Mouse (Mus musculus) ZHBTc4 (cell line): ENCODE data around the gene Bcl6.
A peak's percentile ranks its signal among the peaks of the same experiment; 100 is the strongest.

Experiments used
- DNase-seq: peaks from one replicate; pipeline ENCODE4 v3.0.0-alpha.2; 2011; ENCODE audit warnings: low read depth, low spot score

Gene Bcl6

DNA sequence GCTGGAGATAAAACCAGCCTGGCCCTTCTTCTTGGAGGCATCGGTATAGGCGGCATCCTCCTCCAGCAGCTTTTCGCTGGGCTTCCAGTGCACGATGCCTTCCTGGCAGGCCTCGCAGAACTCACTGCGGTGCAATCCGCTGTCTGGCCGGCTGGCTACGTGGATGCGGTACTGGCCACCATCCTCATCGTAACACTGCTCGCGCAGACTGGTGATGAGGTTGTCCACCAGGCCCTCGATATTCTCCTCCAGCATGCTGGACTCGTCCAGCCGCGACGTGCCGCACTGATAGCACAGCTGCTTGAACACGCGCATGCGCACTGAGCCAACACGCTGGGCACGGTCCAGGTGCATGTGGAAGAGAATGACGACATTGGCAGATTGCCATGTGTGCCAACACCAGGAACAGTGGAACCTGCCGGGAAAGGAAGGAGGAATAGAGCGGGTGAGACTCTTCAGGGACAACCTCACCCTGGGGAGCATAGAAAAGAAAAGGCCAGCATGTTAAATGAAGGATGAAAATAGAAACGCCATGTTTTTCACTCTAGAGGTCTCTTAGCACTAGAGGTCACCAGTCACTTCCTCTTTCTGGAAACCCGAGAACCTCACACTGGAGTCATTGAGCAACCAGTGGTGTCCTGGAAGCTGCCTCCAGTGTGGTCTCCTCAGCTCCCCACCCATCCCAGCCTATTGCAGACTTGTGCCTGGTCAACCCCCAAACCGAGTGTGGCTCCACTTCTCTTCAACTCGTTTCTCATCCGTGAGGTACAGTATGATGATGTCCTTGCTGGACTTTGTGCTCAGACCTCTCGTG is 61.1 kb downstream of the Bcl6 start:
- no peak for DNase-seq

DNA sequence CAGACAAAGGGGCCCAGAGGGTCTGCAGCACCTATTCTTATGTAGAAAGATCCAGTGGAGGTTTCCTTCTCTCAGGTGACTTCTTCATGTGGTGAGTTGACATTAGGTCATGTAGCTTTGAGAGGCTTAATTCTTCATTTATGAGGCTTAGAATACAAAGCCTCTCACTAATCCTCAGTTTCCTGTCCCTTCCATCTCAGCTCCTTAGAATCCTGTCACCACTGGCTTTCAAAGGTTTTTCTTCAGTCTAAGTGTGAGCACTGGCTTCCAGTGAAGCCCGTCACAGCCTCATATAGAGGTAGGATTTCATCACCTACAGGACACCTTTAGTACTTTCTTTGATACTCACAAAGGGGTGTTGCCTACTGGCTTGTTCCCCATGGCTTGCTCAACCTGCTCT is 65.7 kb downstream of the Bcl6 start:
- DNase-seq, result peak; percentile 84

DNA sequence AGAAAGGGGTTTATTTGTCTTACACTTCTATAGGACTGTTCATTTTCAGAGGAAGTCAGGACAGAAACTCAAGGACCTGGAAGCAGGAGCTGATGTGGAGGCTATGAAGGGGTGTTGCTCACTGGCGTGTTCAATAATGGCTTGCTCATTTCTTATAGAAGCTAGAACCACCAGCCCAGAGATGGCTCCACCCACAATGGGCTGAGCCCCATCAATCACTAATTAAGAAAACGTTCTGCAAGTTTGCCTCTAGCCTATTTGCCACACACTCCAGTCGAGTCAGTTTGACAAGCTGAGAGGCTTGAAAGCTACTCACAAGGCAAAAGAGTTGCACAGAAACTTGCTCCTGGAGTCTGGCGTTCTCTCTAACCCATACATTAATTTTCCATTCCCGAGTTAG is 67.0 kb downstream of the Bcl6 start:
- DNase-seq, result peak; percentile 80

DNA sequence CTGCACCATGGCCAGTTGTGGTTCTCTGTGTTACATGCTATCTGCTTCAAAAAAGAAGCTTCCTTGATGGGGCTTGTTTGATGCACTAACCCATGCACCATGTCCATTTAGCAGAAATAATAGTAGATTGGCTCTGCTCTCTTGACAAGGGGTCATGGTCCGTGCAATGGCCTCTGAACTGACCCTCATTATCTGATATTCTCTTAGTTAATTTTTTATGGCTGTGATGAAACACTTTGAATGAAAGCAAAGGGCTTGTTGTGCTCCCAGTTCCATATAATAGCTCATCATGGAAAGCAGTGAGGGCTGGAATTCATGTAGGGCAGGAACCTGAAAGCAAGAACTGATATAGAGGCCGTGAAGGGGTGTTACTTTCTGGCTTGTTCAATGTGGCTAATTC is 69.2 kb downstream of the Bcl6 start:
- no peak for DNase-seq
